Mouse (Mus musculus): ENCODE results near the gene Aadat.
A peak's percentile ranks its signal among the peaks of the same experiment; 100 is the strongest.
"Not testable (repeated sequence)": the region's sequence is repeated elsewhere in the genome, so short reads cannot be mapped to it uniquely, and the experiment has no call there.

Gene Aadat

GRCm38 (mm10) chr8:60505653-60506521 lies at the start of gene Aadat:
TSS of gene Aadat (plus strand) at chr8:60505932.
- DNase-seq (ENCODE audit: low spot score) = peak; percentile 47

- peak; percentile 42 for DNase-seq (ENCODE audit: low spot score)
These were observed 38.9 kb upstream of the Aadat start for GRCm38 (mm10) chr8:60466686-60467335.

- DNase-seq (ENCODE audit: low spot score) = no peak
These were observed 15.6 kb upstream of the Aadat start for GRCm38 (mm10) chr8:60490147-60490546.

- DNase-seq (ENCODE audit: low spot score) = no peak
These were observed 13.9 kb upstream of the Aadat start for GRCm38 (mm10) chr8:60491871-60492270.

- DNase-seq (ENCODE audit: low spot score) = no peak
These were observed 13.3 kb upstream of the Aadat start for GRCm38 (mm10) chr8:60492471-60492870.

GRCm38 (mm10) chr8:60494606-60495005 lies 11.1 kb upstream of the Aadat start:
- no peak for DNase-seq (ENCODE audit: low spot score)

GRCm38 (mm10) chr8:60495046-60495445 lies 10.7 kb upstream of the Aadat start:
- not testable (repeated sequence) for DNase-seq (ENCODE audit: low spot score)

GRCm38 (mm10) chr8:60503098-60503497 lies 2.6 kb upstream of the Aadat start, which contains the start of gene Gm10283:
TSS of gene Gm10283 (minus strand) at chr8:60503198.
- DNase-seq (ENCODE audit: low spot score) = no peak

GRCm38 (mm10) chr8:60518286-60518685 lies 12.6 kb downstream of the Aadat start:
- DNase-seq (ENCODE audit: low spot score) = no peak

GRCm38 (mm10) chr8:60534945-60535344 lies 29.2 kb downstream of the Aadat start:
- DNase-seq (ENCODE audit: low spot score) = no peak

- DNase-seq (ENCODE audit: low spot score) = no peak
These were observed 61.1 kb downstream of the Aadat start for GRCm38 (mm10) chr8:60566783-60567182.

- DNase-seq (ENCODE audit: low spot score) = no peak
These were observed 71.5 kb downstream of the Aadat start for GRCm38 (mm10) chr8:60577231-60577630.

GRCm38 (mm10) chr8:60583369-60583768 lies 77.6 kb downstream of the Aadat start:
- no peak for DNase-seq (ENCODE audit: low spot score)

- DNase-seq (ENCODE audit: low spot score) = not testable (repeated sequence)
These were observed 85.8 kb downstream of the Aadat start for GRCm38 (mm10) chr8:60591352-60592105.

GRCm38 (mm10) chr8:60594761-60595160 lies 89.0 kb downstream of the Aadat start:
- DNase-seq (ENCODE audit: low spot score) = no peak
